8 mouse cellular contexts compared by ENCODE assay signal in the genomic region with DNA sequence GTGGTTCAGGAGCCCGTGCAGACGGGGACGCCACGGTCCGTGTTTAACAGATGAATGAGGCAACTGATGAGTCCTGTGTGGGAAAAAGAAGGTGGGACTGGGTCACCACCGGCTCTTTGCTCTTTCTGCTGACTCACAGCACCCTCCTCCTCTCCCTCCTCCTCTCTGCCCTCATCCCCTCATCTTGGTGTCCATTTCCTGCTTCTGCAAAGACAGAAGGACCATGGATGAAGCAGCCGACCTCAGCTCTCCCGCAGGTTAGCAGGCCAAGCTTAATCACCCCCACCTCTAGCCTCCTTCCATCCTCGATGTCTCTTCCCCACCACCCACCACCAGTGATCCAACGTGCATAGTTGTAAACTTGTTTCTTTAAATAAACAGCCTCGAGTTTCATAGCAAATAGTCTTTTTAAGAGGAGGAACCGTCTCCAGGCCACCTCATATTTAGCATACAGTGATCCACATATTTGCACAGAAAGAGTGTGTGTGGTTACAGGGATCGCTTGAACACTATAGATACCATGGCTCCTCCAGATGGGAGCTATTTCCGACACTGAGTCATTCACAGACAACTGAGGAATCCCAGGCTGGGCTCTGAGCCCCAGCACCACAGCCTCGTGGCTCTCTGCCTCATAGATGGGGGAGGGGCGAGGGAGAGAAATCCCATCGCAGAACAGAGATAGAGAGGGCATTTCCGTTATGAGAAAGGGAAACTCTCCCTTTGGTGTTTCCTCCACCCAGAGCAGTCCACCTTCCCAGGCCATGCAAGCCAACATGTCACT. TPM values are rescaled to one million over a fixed set of nuclear protein-coding genes. Genes with fewer than 3 reads are reported as not detected.
DNase-seq lines count a peak whose midpoint lies in the region; TF ChIP-seq lines count a peak whose summit lies in the region.

No protein-coding gene starts in this region.

- no peak for TF ChIP-seq POLR2A in CH12.LX (IDR thresholded peaks at IDR 0.05; ENCODE audit: low read depth, low read length)
- TF ChIP-seq POLR2A in heart, adult 2 months (IDR thresholded peaks at IDR 0.05; ENCODE audit: insufficient read depth, low read depth, low read length) = no peak

- H3K9me3 ChIP-seq in CH12.LX (replicated peaks; ENCODE audit: low read length) = no peaks in the 10 kb centered on the region

- H3K4me3 ChIP-seq in CH12.LX (replicated peaks in 1 of 3; ENCODE audit: low read depth in 2 of 3, low read length in 2 of 3, poor library complexity in 1 of 3) = no peak overlapping the region
- no peak overlapping the region for H3K4me3 ChIP-seq in heart, adult 2 months

- no peak overlapping the region for H3K4me2 ChIP-seq in CH12.LX (ENCODE audit: insufficient read depth, low read depth, poor library complexity, severe bottlenecking)

- 40% methylated on average over 18 of the region's 18 CpGs for WGBS in heart, adult 2 months

- TF ChIP-seq EP300 in CH12.LX (IDR thresholded peaks at IDR 0.05; ENCODE audit: low read length) = no peak
- no peak for TF ChIP-seq EP300 in heart, adult 2 months (IDR thresholded peaks at IDR 0.05; ENCODE audit: insufficient read depth, low read depth, low read length)

- no peaks in the 10 kb centered on the region for H3K79me2 ChIP-seq in CH12.LX (replicated peaks; ENCODE audit: control insufficient read depth, extremely low read depth, insufficient read depth, poor library complexity, severe bottlenecking)
- H3K79me2 ChIP-seq in heart, adult 2 months (replicated peaks; ENCODE audit: control insufficient read depth, insufficient read depth, low read length) = no peaks in the 10 kb centered on the region

- intact Hi-C loops in heart, adult 2 months (cut with DNase I) = no loop called here

- peak; percentile 23 for DNase-seq in embryo, embryonic 10 days (ENCODE audit: low spot score)
- no peak for DNase-seq in embryo, embryonic 9.5 days (ENCODE audit: extremely low spot score)
- DNase-seq in CH12.LX (ENCODE audit: extremely low read depth) = no peak
- peak; percentile 41 to 52 for DNase-seq in heart, adult 2 months
- peak; percentile 80 to 82 for DNase-seq in left cerebral cortex, adult 18-20 months (ENCODE audit: low spot score in 2 of 2)
- peak; percentile 75 to 85 for DNase-seq in right cerebral cortex, postnatal 36 days (ENCODE audit: low spot score in 2 of 2)
- no peak for DNase-seq in spleen, postnatal 14 days (ENCODE audit: low spot score in 2 of 2)
- DNase-seq in spleen, postnatal 36 days (ENCODE audit: low spot score in 2 of 2) = no peak

- no peak for TF ChIP-seq CTCF in CH12.LX (conservative IDR thresholded peaks at IDR 0.05 in 1 of 2, IDR thresholded peaks at IDR 0.05 in 1 of 2; ENCODE audit: low read depth in 2 of 2, low read length in 2 of 2)
- TF ChIP-seq CTCF in heart, adult 2 months (IDR thresholded peaks at IDR 0.05) = no peak

- dilution Hi-C loops in CH12.LX (cut with MboI; ENCODE audit: extremely low pct_ligation_motif_present, extremely low pct_unique_long_range_greater_than_20kb, low sequenced_read_pairs) = no loop called here

- no peak overlapping the region for H3K27ac ChIP-seq in CH12.LX (ENCODE audit: insufficient read depth, low read depth)
- H3K27ac ChIP-seq in heart, adult 2 months = no peak overlapping the region

- in situ Hi-C loops in CH12.LX (cut with MboI; ENCODE audit: low pct_ligation_motif_present, low pct_unique_long_range_greater_than_20kb, low sequenced_read_pairs) = no loop called here

- no peak overlapping the region for H3K9ac ChIP-seq in CH12.LX (ENCODE audit: insufficient read depth, low read depth)
- H3K9ac ChIP-seq in heart, adult 2 months (ENCODE audit: low read depth, low read length) = no peak overlapping the region

- peaks cover 69% of the 10 kb centered on the region for H3K27me3 ChIP-seq in CH12.LX (replicated peaks)
- H3K27me3 ChIP-seq in heart, adult 2 months (ENCODE audit: control insufficient read depth, insufficient read depth, low read length) = no peaks in the 10 kb centered on the region

- no peak for TF ChIP-seq RAD21 in CH12.LX (IDR thresholded peaks at IDR 0.05; ENCODE audit: low read depth, low read length)

- peaks cover 2 to 29% of the 10 kb centered on the region in 2 experiments for H3K4me1 ChIP-seq in CH12.LX (ENCODE audit: control insufficient read depth in 1 of 2, insufficient read depth in 2 of 2)
- peaks cover 2% of the 10 kb centered on the region; the same call in 1 of the 2 replicates for H3K4me1 ChIP-seq in heart, adult 2 months (ENCODE audit: control insufficient read depth, insufficient read depth, low read length)

- H3K36me3 ChIP-seq in CH12.LX (replicated peaks in 1 of 2; ENCODE audit: control insufficient read depth in 1 of 2, insufficient read depth in 1 of 2, low read length in 1 of 2) = no peaks in the 10 kb centered on the region
- no peaks in the 10 kb centered on the region for H3K36me3 ChIP-seq in heart, adult 2 months (ENCODE audit: control insufficient read depth, insufficient read depth, low read length)

TF ChIP-seq in CH12.LX, 34 proteins besides CTCF, POLR2A, EP300 and RAD21:
- TF ChIP-seq MXI1 (IDR thresholded peaks at IDR 0.05; ENCODE audit: low read depth, low read length) = 0 out of 2 replicates have a peak, but pooled peaks have one; percentile 12
- TF ChIP-seq KAT2A (IDR thresholded peaks at IDR 0.05; ENCODE audit: insufficient replicate concordance, low read length) = no peak

RNA-seq across cellular contexts. Expression of a gene that starts 58.6 kb away (rescaled TPM):
- total RNA-seq in CH12.LX (2012; rRNA removed) = 0.04 and 0.21 TPM in 2 replicates
- 0.04 and 0.05 TPM in 2 replicates for total RNA-seq in CH12.LX (2014; rRNA removed)
- 0.11 and 0.19 TPM in 2 replicates for polyA plus RNA-seq in CH12.LX (2012; ENCODE audit: insufficient read length, low read depth)
- total RNA-seq in heart, adult 2 months (2021) = 1 to 10 TPM; 2.3 to 2.4 TPM
- polyA plus RNA-seq in heart, adult 2 months (2012; rRNA removed) = 3.0 and 4.2 TPM in 2 replicates
- 100 to 1,000 TPM; 791 to 833 TPM for total RNA-seq in left cerebral cortex, adult 18-20 months (2021)

Comparison
In these comparisons a context has a peak if more than half of its experiments do, and no peak if none do; other contexts are left out.
1. DNase-seq: peak in embryo, embryonic 10 days (single experiment), heart, adult 2 months (2 of 2), left cerebral cortex, adult 18-20 months (2 of 2) and right cerebral cortex, postnatal 36 days (2 of 2); none in embryo, embryonic 9.5 days (single experiment), CH12.LX (single experiment), spleen, postnatal 14 days (0 of 2) and spleen, postnatal 36 days (0 of 2).
2. RNA of a gene that starts 58.6 kb away (total RNA-seq): 791 to 833 TPM in left cerebral cortex, adult 18-20 months; 2.3 to 2.4 TPM in heart, adult 2 months and 0.04 to 0.21 TPM in CH12.LX; every median in the first group is over 100 times any median in the second.